In the genomic region with DNA sequence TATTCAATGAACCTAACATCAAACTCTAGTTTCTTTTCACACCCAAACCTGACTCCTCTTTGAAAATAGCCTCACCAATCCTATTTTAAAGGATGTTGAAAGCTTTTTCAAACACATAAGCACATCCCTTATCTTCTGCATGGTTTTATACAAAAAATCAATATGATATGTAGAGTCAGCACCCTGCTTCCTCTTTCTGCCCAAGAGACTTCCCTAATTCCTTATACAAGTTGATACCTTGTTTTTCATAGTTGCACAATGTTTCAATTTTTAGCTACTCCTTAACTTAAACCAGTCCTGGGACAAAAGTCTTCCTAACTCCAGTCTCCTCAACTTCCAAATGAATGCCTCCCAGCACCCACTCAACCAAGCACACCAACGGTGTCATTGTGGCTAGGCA, we compare ENCODE assay signal across 15 mouse cellular contexts.
"Had no signal": no experiment of that assay in that cellular context is flagged by ENCODE, and none has a peak within 500 bp of the region (broad histone marks: within the 10 kb centered on the region; RNA-seq: fewer than 3 reads in every experiment).

No protein-coding gene starts in this region.

- DNase-seq: liver, postnatal 0 days; lung, embryonic 14.5 days; lung, postnatal 14 days; lung, postnatal 36 days; right cerebral cortex, postnatal 14 days; thymus, postnatal 14 days; thymus, postnatal 36 days had no signal

- H3K27ac ChIP-seq: liver, embryonic 15.5 days; macrophage; midbrain, embryonic 13.5 days; midbrain, embryonic 15.5 days; neural tube, embryonic 12.5 days; stomach, embryonic 15.5 days; stomach, postnatal 0 days had no signal

- ATAC-seq: liver, postnatal 0 days; midbrain, embryonic 13.5 days; midbrain, embryonic 15.5 days had no signal

- H3K27me3 ChIP-seq: liver, embryonic 15.5 days; megakaryocyte, embryonic 14.5 days; midbrain, embryonic 15.5 days; stomach, embryonic 15.5 days had no signal

- H3K4me3 ChIP-seq: liver, embryonic 15.5 days; megakaryocyte, embryonic 14.5 days; midbrain, embryonic 13.5 days; midbrain, embryonic 15.5 days; neural tube, embryonic 12.5 days; stomach, embryonic 15.5 days had no signal

- H3K4me1 ChIP-seq: liver, embryonic 15.5 days; megakaryocyte, embryonic 14.5 days; midbrain, embryonic 15.5 days; stomach, embryonic 15.5 days had no signal

- H3K36me3 ChIP-seq: liver, embryonic 15.5 days; midbrain, embryonic 13.5 days; midbrain, embryonic 15.5 days; neural tube, embryonic 12.5 days; stomach, embryonic 15.5 days had no signal
